Mouse (Mus musculus): ENCODE measurements around the gene Klk7.

Gene Klk7

GRCm38 (mm10) chr7:43810994-43811393 lies at the start of gene Klk7:
Gene Klk7, plus strand, starts transcription at chr7:43811294.
- DNase-seq (ENCODE audit: low spot score in 2 of 2) = no peak

GRCm38 (mm10) chr7:43766484-43766883 lies 44.6 kb upstream of the Klk7 start:
- no peak for DNase-seq (ENCODE audit: low spot score in 2 of 2)

GRCm38 (mm10) chr7:43768597-43768996 lies 42.5 kb upstream of the Klk7 start, which contains the start of gene Klk12:
Gene Klk12, plus strand, starts transcription at chr7:43768897.
- no peak for DNase-seq (ENCODE audit: low spot score in 2 of 2)

GRCm38 (mm10) chr7:43769636-43770035 lies 41.5 kb upstream of the Klk7 start:
- DNase-seq (ENCODE audit: low spot score in 2 of 2) = no peak

- DNase-seq (ENCODE audit: low spot score in 2 of 2) = no peak
These were observed 40.4 kb upstream of the Klk7 start for GRCm38 (mm10) chr7:43770701-43771100.

- no peak for DNase-seq (ENCODE audit: low spot score in 2 of 2)
These were observed 39.2 kb upstream of the Klk7 start for GRCm38 (mm10) chr7:43771916-43772315.

- no peak for DNase-seq (ENCODE audit: low spot score in 2 of 2)
These were observed 38.2 kb upstream of the Klk7 start for GRCm38 (mm10) chr7:43772901-43773300.

GRCm38 (mm10) chr7:43774364-43774763 lies 36.7 kb upstream of the Klk7 start, which contains the start of gene Klk11:
Gene Klk11, plus strand, starts transcription at chr7:43774604.
- DNase-seq (ENCODE audit: low spot score in 2 of 2) = no peak

- DNase-seq (ENCODE audit: low spot score in 2 of 2) = no peak
These were observed 36.3 kb upstream of the Klk7 start for GRCm38 (mm10) chr7:43774802-43775201.

- DNase-seq (ENCODE audit: low spot score in 2 of 2) = peak in 1 of 2 experiments; percentile 1
These were observed 35.6 kb upstream of the Klk7 start for GRCm38 (mm10) chr7:43775311-43776057.

- no peak for DNase-seq (ENCODE audit: low spot score in 2 of 2)
These were observed 34.6 kb upstream of the Klk7 start for GRCm38 (mm10) chr7:43776506-43776905.

GRCm38 (mm10) chr7:43777423-43777822 lies 33.7 kb upstream of the Klk7 start:
- no peak for DNase-seq (ENCODE audit: low spot score in 2 of 2)

GRCm38 (mm10) chr7:43778176-43778970 lies 32.7 kb upstream of the Klk7 start:
- no peak for DNase-seq (ENCODE audit: low spot score in 2 of 2)

GRCm38 (mm10) chr7:43780241-43780640 lies 30.9 kb upstream of the Klk7 start:
- no peak for DNase-seq (ENCODE audit: low spot score in 2 of 2)

- DNase-seq (ENCODE audit: low spot score in 2 of 2) = no peak
These were observed 30.3 kb upstream of the Klk7 start, which contains the start of gene Klk10 for GRCm38 (mm10) chr7:43780746-43781145. Gene Klk10, plus strand, starts transcription at chr7:43781035.

GRCm38 (mm10) chr7:43781541-43781940 lies 29.6 kb upstream of the Klk7 start:
- DNase-seq (ENCODE audit: low spot score in 2 of 2) = no peak

GRCm38 (mm10) chr7:43782275-43783265 lies 28.5 kb upstream of the Klk7 start:
- peak; percentile 20 to 71 for DNase-seq (ENCODE audit: low spot score in 2 of 2)

GRCm38 (mm10) chr7:43785286-43785685 lies 25.8 kb upstream of the Klk7 start:
- no peak for DNase-seq (ENCODE audit: low spot score in 2 of 2)

- DNase-seq (ENCODE audit: low spot score in 2 of 2) = no peak
These were observed 23.0 kb upstream of the Klk7 start for GRCm38 (mm10) chr7:43788096-43788495.

- no peak for DNase-seq (ENCODE audit: low spot score in 2 of 2)
These were observed 21.8 kb upstream of the Klk7 start for GRCm38 (mm10) chr7:43789295-43789694.

- DNase-seq (ENCODE audit: low spot score in 2 of 2) = no peak
These were observed 19.5 kb upstream of the Klk7 start, which contains the start of gene Klk9 for GRCm38 (mm10) chr7:43791591-43791990. Gene Klk9, plus strand, starts transcription at chr7:43791891.

Measured in thymus, postnatal 10 days (tissue).